Mouse (Mus musculus) hindbrain, embryonic 12.5 days (tissue): Measurements from ENCODE around the gene Bsg. TPM values are rescaled to one million over a fixed set of nuclear protein-coding genes. Genes with fewer than 3 reads are reported as not detected.

ENCODE experiments used
- ATAC-seq: fragments of 200-750 bp; cut with Nextera tagmentation; 2 replicates; pipeline ENCODE4 v1.8.0; 2017; ENCODE audit warnings: moderate TSS enrichment; ENCODE audit not compliant: low FRiP score
- H3K27ac ChIP-seq: fragments of 300-500 bp; sonication (generic); 2 replicates; pipeline ENCODE4 v1.5.1; 2016; ENCODE audit warnings: mild to moderate bottlenecking
- H3K27me3 ChIP-seq: fragments of 300-500 bp; sonication (generic); 2 replicates; pipeline ENCODE4 v1.6.1; 2016; ENCODE audit warnings: mild to moderate bottlenecking
- H3K36me3 ChIP-seq: fragments of 300-500 bp; sonication (generic); 2 replicates; pipeline ENCODE4 v1.6.1; 2016; ENCODE audit warnings: mild to moderate bottlenecking
- H3K4me1 ChIP-seq: fragments of 300-500 bp; sonication (generic); 2 replicates; pipeline ENCODE4 v1.6.1; 2016
- H3K4me2 ChIP-seq: fragments of 300-500 bp; sonication (generic); replicated peaks from 2 replicates; pipeline ENCODE4 v1.6.1; 2016; ENCODE audit warnings: mild to moderate bottlenecking
- H3K4me3 ChIP-seq: fragments of 300-500 bp; sonication (generic); 2 replicates; pipeline ENCODE4 v1.5.1; 2016; ENCODE audit warnings: mild to moderate bottlenecking
- H3K9ac ChIP-seq: fragments of 300-500 bp; sonication (generic); 2 replicates; pipeline ENCODE4 v1.6.1; 2016; ENCODE audit warnings: mild to moderate bottlenecking, moderate library complexity
- H3K9me3 ChIP-seq: fragments of 300-500 bp; sonication (generic); replicated peaks from 2 replicates; pipeline ENCODE4 v1.6.1; 2016; ENCODE audit warnings: mild to moderate bottlenecking
- WGBS: fragments of 180-500 bp; shearing (Covaris S2); methylation state at CpG from one replicate; pipeline ENCODE4 v1.1.7; 2016; 5-methylcytosine and 5-hydroxymethylcytosine counted together
- polyA plus RNA-seq: library from polyadenylated mRNA; unstranded; fragments of >200 nt; fragmentation: Nextera tagmentation; extraction: Ambion mirVana; gene quantifications from 2 replicates; pipeline ENCODE4 v1.2.1, GENCODE M21; 2016

The Bsg gene
- polyA plus RNA-seq, 1 experiment from 2014 or later, result 658 TPM

- peak overlapping the region; percentile 93 for H3K9ac ChIP-seq
- H3K4me3 ChIP-seq, result peak overlapping the region; percentile 92
- H3K4me2 ChIP-seq, result peak overlapping the region; percentile 71
- peak overlapping the region; percentile 98 for H3K27ac ChIP-seq
- ATAC-seq, result peak; percentile 36
- no peaks in the 10 kb centered on the region for H3K9me3 ChIP-seq
- WGBS, result 37% methylated on average over 15 of the region's 15 CpGs
- no peaks in the 10 kb centered on the region; the same call in 1 of the 2 replicates for H3K27me3 ChIP-seq
- H3K36me3 ChIP-seq, result peaks cover 5% of the 10 kb centered on the region; the same call in 1 of the 2 replicates
- H3K4me1 ChIP-seq, result peaks cover 24% of the 10 kb centered on the region
Observed at GRCm38 (mm10) chr10:79670071-79670888, 34.0 kb upstream of the Bsg start.

GRCm38 (mm10) chr10:79671396-79672087 lies 32.7 kb upstream of the Bsg start:
- H3K9ac ChIP-seq, result no peak overlapping the region
- peak overlapping the region; percentile 71; the same call in 1 of the 2 replicates for H3K4me2 ChIP-seq
- no peak for ATAC-seq
- H3K4me3 ChIP-seq, result no peak overlapping the region
- WGBS, result 68% methylated on average over 6 of the region's 6 CpGs
- H3K9me3 ChIP-seq, result no peaks in the 10 kb centered on the region
- H3K27me3 ChIP-seq, result no peaks in the 10 kb centered on the region
- H3K27ac ChIP-seq, result no peak overlapping the region
- H3K4me1 ChIP-seq, result peaks cover 24% of the 10 kb centered on the region
- peaks cover 14% of the 10 kb centered on the region; the same call in 1 of the 2 replicates for H3K36me3 ChIP-seq

DNA sequence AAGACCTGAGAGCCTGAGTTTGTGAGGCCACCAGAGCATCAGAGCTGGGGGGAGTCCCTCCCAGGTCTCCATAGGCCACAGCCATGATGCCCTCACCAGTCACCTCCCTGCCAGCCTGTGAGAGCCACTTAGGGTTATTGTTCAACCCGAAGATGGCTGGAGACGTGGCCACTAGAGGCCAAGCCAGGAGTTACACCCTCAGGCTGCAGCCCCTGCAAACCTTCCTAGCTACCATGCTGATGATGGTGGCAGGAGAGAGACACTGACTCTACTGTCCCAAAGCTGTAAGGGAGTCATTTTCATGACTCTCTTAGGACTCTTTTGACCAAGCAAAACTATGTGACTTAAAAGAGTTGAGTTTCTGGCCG lies 32.2 kb upstream of the Bsg start:
- peaks cover 14% of the 10 kb centered on the region; the same call in 1 of the 2 replicates for H3K36me3 ChIP-seq
- H3K4me1 ChIP-seq, result peaks cover 24% of the 10 kb centered on the region
- no peak overlapping the region for H3K4me2 ChIP-seq
- no peak overlapping the region for H3K4me3 ChIP-seq
- H3K27me3 ChIP-seq, result no peaks in the 10 kb centered on the region
- no peak overlapping the region for H3K27ac ChIP-seq
- H3K9ac ChIP-seq, result no peak overlapping the region
- 55% methylated on average over 3 of the region's 3 CpGs for WGBS
- ATAC-seq, result no peak
- H3K9me3 ChIP-seq, result no peaks in the 10 kb centered on the region

DNA sequence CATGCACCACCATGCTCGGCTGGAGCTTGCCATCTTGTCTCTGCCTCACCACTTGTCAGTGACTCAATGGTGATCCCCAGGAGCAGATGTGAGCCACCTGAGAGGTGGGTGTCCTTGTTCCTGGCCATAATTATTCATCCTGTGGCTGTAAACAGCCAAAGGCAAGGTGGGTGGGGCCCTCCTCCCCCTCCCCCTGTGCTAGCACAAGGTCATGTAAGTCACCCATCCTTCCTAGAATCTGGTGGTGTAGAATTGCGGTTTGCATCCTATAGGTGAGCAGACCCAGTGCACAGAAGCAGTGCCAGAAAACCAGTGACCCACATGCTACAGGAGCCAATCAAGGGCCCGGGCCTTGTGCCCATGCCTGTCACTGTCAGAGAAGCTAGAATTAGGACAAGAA lies 31.2 kb upstream of the Bsg start:
- no peak for ATAC-seq
- Histone ChIP-seq H3K4me2 (no peak overlapping the region), H3K27ac (no peak overlapping the region), H3K36me3 (peaks cover 14% of the 10 kb centered on the region; the same call in 1 of the 2 replicates), H3K4me1 (peaks cover 23% of the 10 kb centered on the region), H3K27me3 (no peaks in the 10 kb centered on the region), H3K4me3 (no peak overlapping the region), H3K9ac (no peak overlapping the region), H3K9me3 (no peaks in the 10 kb centered on the region)
- 90% methylated on average over 3 of the region's 3 CpGs for WGBS

GRCm38 (mm10) chr10:79675346-79676035 lies 28.8 kb upstream of the Bsg start:
- H3K4me3 ChIP-seq, result no peak overlapping the region
- WGBS, result 51% methylated on average over 44 of the region's 44 CpGs

GRCm38 (mm10) chr10:79680606-79681495 lies 23.4 kb upstream of the Bsg start:
- H3K4me3 ChIP-seq, result peak overlapping the region; percentile 86

More at GRCm38 (mm10) chr10:79675346-79676035, 28.8 kb upstream of the Bsg start:
- H3K36me3 ChIP-seq, result peaks cover 14% of the 10 kb centered on the region; the same call in 1 of the 2 replicates
- H3K27me3 ChIP-seq, result no peaks in the 10 kb centered on the region
- H3K27ac ChIP-seq, result no peak overlapping the region
- no peaks in the 10 kb centered on the region for H3K9me3 ChIP-seq
- no peak overlapping the region for H3K9ac ChIP-seq
- no peak for ATAC-seq
- no peak overlapping the region for H3K4me2 ChIP-seq
- peaks cover 13% of the 10 kb centered on the region for H3K4me1 ChIP-seq

DNA sequence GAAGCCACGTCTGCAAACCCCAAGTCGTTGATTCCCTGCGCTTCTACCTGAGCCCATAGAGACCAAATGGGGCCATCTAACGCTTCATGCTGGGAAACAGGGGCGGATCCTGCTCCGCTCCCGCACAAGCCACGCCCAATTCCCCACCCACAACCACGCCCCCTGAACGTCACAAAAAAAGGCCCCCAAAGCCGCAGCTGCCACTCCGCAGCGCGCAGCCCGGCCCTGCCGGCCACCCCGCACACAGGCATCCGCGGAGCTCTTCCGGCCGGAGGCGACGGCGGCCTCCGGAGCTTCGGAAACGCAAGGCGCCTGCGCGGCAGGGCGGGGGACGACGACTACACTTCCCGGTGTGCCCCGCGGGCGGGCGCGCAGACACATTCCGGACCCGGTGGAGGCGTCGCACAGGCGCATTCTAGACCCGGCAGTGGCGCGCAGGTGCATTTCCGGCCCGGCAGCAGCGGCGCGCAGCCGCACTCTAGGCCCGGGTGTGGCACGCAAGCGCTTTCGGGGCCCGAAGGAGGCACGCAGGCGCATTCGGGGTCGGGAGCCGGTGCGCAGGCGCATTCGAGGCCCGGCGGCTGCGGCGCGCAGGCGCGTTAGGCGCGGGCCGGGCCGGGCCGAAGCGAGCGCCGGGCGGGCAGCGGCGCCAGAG lies 22.6 kb upstream of the Bsg start, which contains the start of gene Cdc34:
Gene Cdc34 (plus strand): TSS at position 605 of the 655 bp plus-strand sequence.
- H3K9ac ChIP-seq, result peak within 1 kb of the TSS; percentile 89
- peaks cover 27% of the 10 kb centered on the region for H3K36me3 ChIP-seq
- 0% methylated on average over 71 of the region's 84 CpGs for WGBS
- peak within 1 kb of the TSS; percentile 97 for H3K4me2 ChIP-seq
- ATAC-seq, result peak; percentile 95
- H3K4me3 ChIP-seq, result peak within 1 kb of the TSS; percentile 86
- peaks cover 24% of the 10 kb centered on the region for H3K4me1 ChIP-seq
- H3K27ac ChIP-seq, result peak within 1 kb of the TSS; percentile 81
- no peaks in the 10 kb centered on the region for H3K9me3 ChIP-seq
- no peaks in the 10 kb centered on the region for H3K27me3 ChIP-seq

More at GRCm38 (mm10) chr10:79680606-79681495, 23.4 kb upstream of the Bsg start:
- H3K9me3 ChIP-seq, result no peaks in the 10 kb centered on the region
- peak overlapping the region; percentile 50 for H3K9ac ChIP-seq
- WGBS, result 39% methylated on average over 11 of the region's 11 CpGs
- H3K4me1 ChIP-seq, result peaks cover 24% of the 10 kb centered on the region
- H3K36me3 ChIP-seq, result peaks cover 21% of the 10 kb centered on the region
- no peaks in the 10 kb centered on the region for H3K27me3 ChIP-seq
- peak overlapping the region; percentile 97 for H3K4me2 ChIP-seq
- peak overlapping the region; percentile 81 for H3K27ac ChIP-seq
- ATAC-seq, result peak; percentile 26

- Histone ChIP-seq H3K9me3 (no peaks in the 10 kb centered on the region), H3K4me1 (peaks cover 24% of the 10 kb centered on the region), H3K27me3 (no peaks in the 10 kb centered on the region), H3K9ac (peak overlapping the region; percentile 89), H3K27ac (peak overlapping the region; percentile 72), H3K4me2 (peak overlapping the region; percentile 97), H3K4me3 (peak overlapping the region; percentile 86), H3K36me3 (peaks cover 35% of the 10 kb centered on the region)
- 1% methylated on average over 10 of the region's 10 CpGs for WGBS
- ATAC-seq, result peak; percentile 2; the same call in 1 of the 2 replicates
Observed at GRCm38 (mm10) chr10:79682551-79682915, 21.8 kb upstream of the Bsg start.

- peak overlapping the region; percentile 86 for H3K4me3 ChIP-seq
- peaks cover 40% of the 10 kb centered on the region for H3K36me3 ChIP-seq
- H3K4me1 ChIP-seq, result peaks cover 24% of the 10 kb centered on the region
- H3K27me3 ChIP-seq, result no peaks in the 10 kb centered on the region
- peak overlapping the region; percentile 97 for H3K4me2 ChIP-seq
- peak overlapping the region; percentile 89 for H3K9ac ChIP-seq
- ATAC-seq, result no peak
- peak overlapping the region; percentile 72 for H3K27ac ChIP-seq
- no peaks in the 10 kb centered on the region for H3K9me3 ChIP-seq
- WGBS, result 9% methylated on average over 10 of the region's 10 CpGs
Observed at GRCm38 (mm10) chr10:79682916-79683582, 21.2 kb upstream of the Bsg start.

GRCm38 (mm10) chr10:79683726-79684640 lies 20.3 kb upstream of the Bsg start:
- 92% methylated on average over 6 of the region's 6 CpGs for WGBS
- peak overlapping the region; percentile 89 for H3K9ac ChIP-seq
- H3K36me3 ChIP-seq, result peaks cover 49% of the 10 kb centered on the region
- peak overlapping the region; percentile 97 for H3K4me2 ChIP-seq
- H3K4me3 ChIP-seq, result peak overlapping the region; percentile 86
- peaks cover 24% of the 10 kb centered on the region for H3K4me1 ChIP-seq
- no peaks in the 10 kb centered on the region for H3K27me3 ChIP-seq
- H3K9me3 ChIP-seq, result no peaks in the 10 kb centered on the region
- no peak overlapping the region for H3K27ac ChIP-seq
- no peak for ATAC-seq
